In the genomic region with DNA sequence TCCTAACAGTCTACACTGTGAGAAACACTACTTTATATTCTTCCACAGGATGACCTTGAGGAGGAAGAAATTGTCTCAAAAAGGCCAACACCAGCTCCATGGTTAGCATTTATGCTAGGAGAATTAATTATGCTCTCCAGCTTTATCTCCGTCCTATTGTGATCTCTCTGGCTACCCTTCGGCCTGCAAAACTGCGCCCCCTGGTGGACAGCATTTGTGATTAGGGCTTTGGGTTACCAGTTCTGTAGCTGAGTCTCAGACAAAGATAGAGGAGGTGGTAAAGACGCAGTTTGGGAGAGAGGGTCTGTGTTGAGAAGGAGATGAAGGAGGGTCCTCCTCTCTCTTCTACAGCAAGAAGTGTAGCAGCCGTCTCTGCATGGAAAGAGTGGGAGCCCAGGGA, we compare ENCODE assay signal across 9 mouse cellular contexts. TPM values are rescaled to one million over a fixed set of nuclear protein-coding genes. Genes with fewer than 3 reads are reported as not detected.
A peak's percentile ranks its signal among the peaks of the same experiment; 100 is the strongest.
DNase-seq lines count a peak whose midpoint lies in the region; ATAC-seq and TF ChIP-seq lines count a peak whose summit lies in the region.
"Had no signal": no experiment of that assay in that cellular context is flagged by ENCODE, and none has a peak within 500 bp of the region (broad histone marks: within the 10 kb centered on the region; RNA-seq: fewer than 3 reads in every experiment).

No protein-coding gene starts in this region.

- H3K27ac ChIP-seq in intestine, embryonic 14.5 days (ENCODE audit: low read depth), result no peak overlapping the region
- no peak overlapping the region for H3K27ac ChIP-seq in intestine, embryonic 15.5 days
- H3K27ac ChIP-seq in ES-Bruce4 (ENCODE audit: insufficient read depth, low read length), result no peak overlapping the region
- no peak overlapping the region for H3K27ac ChIP-seq in neural tube, embryonic 11.5 days (ENCODE audit: low read depth, low read length)
- H3K27ac ChIP-seq: embryonic facial prominence, embryonic 15.5 days had no signal

- H3K4me2 ChIP-seq in intestine, embryonic 14.5 days (ENCODE audit: low read length), result no peak overlapping the region
- no peak overlapping the region for H3K4me2 ChIP-seq in intestine, embryonic 15.5 days (replicated peaks)
- H3K4me2 ChIP-seq in neural tube, embryonic 11.5 days (ENCODE audit: low read depth), result no peak overlapping the region
- H3K4me2 ChIP-seq: embryonic facial prominence, embryonic 15.5 days had no signal

- no peaks in the 10 kb centered on the region for H3K27me3 ChIP-seq in intestine, embryonic 14.5 days (replicated peaks; ENCODE audit: control insufficient read depth, insufficient read depth, low read length)
- no peaks in the 10 kb centered on the region for H3K27me3 ChIP-seq in intestine, embryonic 15.5 days (replicated peaks)
- no peaks in the 10 kb centered on the region for H3K27me3 ChIP-seq in ES-Bruce4 (ENCODE audit: control insufficient read depth, insufficient read depth, low read length, poor library complexity, severe bottlenecking)
- no peaks in the 10 kb centered on the region for H3K27me3 ChIP-seq in neural tube, embryonic 11.5 days (ENCODE audit: control insufficient read depth, insufficient read depth, low read length)
- H3K27me3 ChIP-seq: embryonic facial prominence, embryonic 15.5 days had no signal

- no peak for ATAC-seq in intestine, embryonic 14.5 days (replicated peaks; ENCODE audit: low FRiP score, low TSS enrichment, low read depth)
- ATAC-seq in intestine, embryonic 15.5 days, result no peak
- ATAC-seq in neural tube, embryonic 11.5 days (ENCODE audit: insufficient read depth, low FRiP score, low TSS enrichment), result peak; percentile 27; the same call in 1 of the 2 replicates

- H3K4me3 ChIP-seq in intestine, embryonic 14.5 days (ENCODE audit: low read depth, low read length), result no peak overlapping the region
- no peak overlapping the region for H3K4me3 ChIP-seq in intestine, embryonic 15.5 days (replicated peaks)
- H3K4me3 ChIP-seq in ES-Bruce4 (ENCODE audit: low read depth, low read length), result no peak overlapping the region
- no peak overlapping the region for H3K4me3 ChIP-seq in neural tube, embryonic 11.5 days (ENCODE audit: low read depth, low read length)
- H3K4me3 ChIP-seq: embryonic facial prominence, embryonic 15.5 days had no signal

- no peaks in the 10 kb centered on the region for H3K9me3 ChIP-seq in intestine, embryonic 14.5 days (ENCODE audit: control insufficient read depth, low read length)
- H3K9me3 ChIP-seq in intestine, embryonic 15.5 days, result no peaks in the 10 kb centered on the region
- H3K9me3 ChIP-seq in ES-Bruce4 (replicated peaks; ENCODE audit: control insufficient read depth, insufficient read depth, low read length, poor library complexity, severe bottlenecking), result no peaks in the 10 kb centered on the region
- H3K9me3 ChIP-seq in neural tube, embryonic 11.5 days (ENCODE audit: control insufficient read depth, low read length), result no peaks in the 10 kb centered on the region
- H3K9me3 ChIP-seq: embryonic facial prominence, embryonic 15.5 days had no signal

- TF ChIP-seq CTCF in ES-Bruce4 (IDR thresholded peaks at IDR 0.05; ENCODE audit: low read depth, low read length), result peak; percentile 95

- no peaks in the 10 kb centered on the region for H3K36me3 ChIP-seq in intestine, embryonic 14.5 days (ENCODE audit: control insufficient read depth, insufficient read depth, low read length)
- H3K36me3 ChIP-seq in intestine, embryonic 15.5 days, result no peaks in the 10 kb centered on the region
- H3K36me3 ChIP-seq in ES-Bruce4 (ENCODE audit: control insufficient read depth, insufficient read depth, low read length, poor library complexity, severe bottlenecking), result no peaks in the 10 kb centered on the region
- H3K36me3 ChIP-seq in neural tube, embryonic 11.5 days (ENCODE audit: control insufficient read depth, insufficient read depth, low read length), result no peaks in the 10 kb centered on the region
- H3K36me3 ChIP-seq: embryonic facial prominence, embryonic 15.5 days had no signal

- DNase-seq in intestine, embryonic 14.5 days (ENCODE audit: low spot score), result peak; percentile 91
- DNase-seq in c-Kit-positive CD71-negative TER-119-negative erythroid progenitor cells, embryonic 14.5 days (ENCODE audit: low read depth), result peak; percentile 63
- DNase-seq in frontal cortex, postnatal 36 days (ENCODE audit: low spot score in 2 of 2), result peak; percentile 66 to 67
- peak; percentile 80 for DNase-seq in left cerebral cortex, postnatal 4 days
- peak; percentile 82 for DNase-seq in neural tube, embryonic 11.5 days (ENCODE audit: low spot score)
- DNase-seq in thymus, postnatal 14 days, result peak; percentile 82

- H3K4me1 ChIP-seq in intestine, embryonic 14.5 days (replicated peaks; ENCODE audit: control insufficient read depth, insufficient read depth, low read length), result peaks cover 16% of the 10 kb centered on the region
- H3K4me1 ChIP-seq in intestine, embryonic 15.5 days (replicated peaks), result peaks cover 28% of the 10 kb centered on the region
- H3K4me1 ChIP-seq in ES-Bruce4 (ENCODE audit: control insufficient read depth, insufficient read depth, low read length), result peaks cover 2% of the 10 kb centered on the region
- H3K4me1 ChIP-seq in neural tube, embryonic 11.5 days (ENCODE audit: control insufficient read depth, insufficient read depth, low read length), result 0 out of 2 replicates have a peak, but pooled peaks cover 2% of the 10 kb centered on the region

- no peak for TF ChIP-seq EP300 in ES-Bruce4 (IDR thresholded peaks at IDR 0.05; ENCODE audit: insufficient read depth, low read depth, low read length)

- intact Hi-C loops in left cerebral cortex, postnatal 4 days (cut with DNase I), result loop anchor here (5.0 kb wide), 1 partner anchor 68 kb away; a partner anchor contains a TSS

- 10% methylated on average over 5 of the region's 5 CpGs for WGBS in intestine, embryonic 14.5 days
- 15% methylated on average over 5 of the region's 5 CpGs for WGBS in intestine, embryonic 15.5 days
- WGBS in neural tube, embryonic 11.5 days, result 12% methylated on average over 5 of the region's 5 CpGs

- TF ChIP-seq POLR2A in ES-Bruce4 (IDR thresholded peaks at IDR 0.05; ENCODE audit: insufficient read depth, low read length), result no peak

- no peak overlapping the region for H3K9ac ChIP-seq in intestine, embryonic 14.5 days (ENCODE audit: low read length)
- H3K9ac ChIP-seq in intestine, embryonic 15.5 days, result no peak overlapping the region
- H3K9ac ChIP-seq in ES-Bruce4 (ENCODE audit: low read depth, poor library complexity, severe bottlenecking), result no peak overlapping the region
- no peak overlapping the region for H3K9ac ChIP-seq in neural tube, embryonic 11.5 days (ENCODE audit: low read length)
- H3K9ac ChIP-seq: embryonic facial prominence, embryonic 15.5 days had no signal

RNA-seq across cellular contexts. Expression of a gene that starts 10.6 kb away (rescaled TPM):
- polyA plus RNA-seq in intestine, embryonic 14.5 days (2014; fragmentation: Nextera tagmentation; extraction: Ambion mirVana), result 5.8 and 6.4 TPM in 2 replicates
- polyA plus RNA-seq in intestine, embryonic 15.5 days (2015; fragmentation: Nextera tagmentation; extraction: Ambion mirVana), result 5.4 and 8.3 TPM in 2 replicates
- 0.53 and 1.0 TPM in 2 replicates for polyA plus RNA-seq in ES-Bruce4 (2011; ENCODE audit: insufficient read depth, insufficient read length, low read depth, missing spikeins)
- total RNA-seq in left cerebral cortex, postnatal 4 days (2021), result not detected
- polyA plus RNA-seq in neural tube, embryonic 11.5 days (2014; fragmentation: Nextera tagmentation; extraction: Ambion mirVana), result 57.6 and 70.7 TPM in 2 replicates

RNA-seq across cellular contexts. Expression of a gene that starts 23.9 kb away (rescaled TPM):
- polyA plus RNA-seq in intestine, embryonic 14.5 days (2014; fragmentation: Nextera tagmentation; extraction: Ambion mirVana), result 56.0 and 58.2 TPM in 2 replicates
- 44.5 and 44.6 TPM in 2 replicates for polyA plus RNA-seq in intestine, embryonic 15.5 days (2015; fragmentation: Nextera tagmentation; extraction: Ambion mirVana)
- 88.1 and 98.9 TPM in 2 replicates for polyA plus RNA-seq in ES-Bruce4 (2011; ENCODE audit: insufficient read depth, insufficient read length, low read depth, missing spikeins)
- 10 to 100 TPM; 11.2 to 12.9 TPM for total RNA-seq in left cerebral cortex, postnatal 4 days (2021)
- polyA plus RNA-seq in neural tube, embryonic 11.5 days (2014; fragmentation: Nextera tagmentation; extraction: Ambion mirVana), result 22.6 and 24.3 TPM in 2 replicates

RNA-seq across cellular contexts. Expression of a gene that starts 28.6 kb away (rescaled TPM):
- 92.9 and 105 TPM in 2 replicates for polyA plus RNA-seq in intestine, embryonic 14.5 days (2014; fragmentation: Nextera tagmentation; extraction: Ambion mirVana)
- 179 and 196 TPM in 2 replicates for polyA plus RNA-seq in intestine, embryonic 15.5 days (2015; fragmentation: Nextera tagmentation; extraction: Ambion mirVana)
- polyA plus RNA-seq in ES-Bruce4 (2011; ENCODE audit: insufficient read depth, insufficient read length, low read depth, missing spikeins), result 20.5 and 25.1 TPM in 2 replicates
- under 1 TPM; 0.64 to 0.86 TPM for total RNA-seq in left cerebral cortex, postnatal 4 days (2021)
- 0.61 and 1.3 TPM in 2 replicates for polyA plus RNA-seq in neural tube, embryonic 11.5 days (2014; fragmentation: Nextera tagmentation; extraction: Ambion mirVana)

RNA-seq across cellular contexts. Expression of a gene that starts 46.3 kb away (rescaled TPM):
- polyA plus RNA-seq in intestine, embryonic 14.5 days (2014; fragmentation: Nextera tagmentation; extraction: Ambion mirVana), result 11.1 and 13.2 TPM in 2 replicates
- polyA plus RNA-seq in intestine, embryonic 15.5 days (2015; fragmentation: Nextera tagmentation; extraction: Ambion mirVana), result 16.4 and 17.4 TPM in 2 replicates
- 1.2 and 1.6 TPM in 2 replicates for polyA plus RNA-seq in ES-Bruce4 (2011; ENCODE audit: insufficient read depth, insufficient read length, low read depth, missing spikeins)
- total RNA-seq in left cerebral cortex, postnatal 4 days (2021), result under 1 TPM; 0.62 to 0.85 TPM
- polyA plus RNA-seq in neural tube, embryonic 11.5 days (2014; fragmentation: Nextera tagmentation; extraction: Ambion mirVana), result 20.3 and 22.5 TPM in 2 replicates
